Mouse (Mus musculus) CH12.LX (cell line): Measurements from ENCODE around the gene Rpl37a.

Experiments used
- BHLHE40 ChIP-seq: IDR thresholded peaks from 2 replicates; pipeline ENCODE4 v1.6.1; 2011; ENCODE audit warnings: mild to moderate bottlenecking, low read depth, low read length, improper control_type of control experiment
- CHD2 ChIP-seq: IDR thresholded peaks from 2 replicates; pipeline ENCODE4 v1.6.1; 2011; ENCODE audit warnings: low read length, improper control_type of control experiment
- CTCF ChIP-seq, 2 experiments: IDR thresholded peaks in 1 of 2; conservative IDR thresholded peaks in 1 of 2; 2 replicates each; pipeline ENCODE4 v1.5.1; 2011 to 2012; ENCODE audit warnings: low read depth in 2 of 2, low read length in 2 of 2, improper control_type of control experiment in 1 of 2, inconsistent platforms in 1 of 2, mild to moderate bottlenecking in 1 of 2, moderate library complexity in 1 of 2
- E2F4 ChIP-seq: IDR thresholded peaks from 2 replicates; pipeline ENCODE4 v1.6.1; 2011; ENCODE audit warnings: low read depth, low read length, improper control_type of control experiment; ENCODE audit not compliant: insufficient replicate concordance
- EP300 ChIP-seq: IDR thresholded peaks from 2 replicates; pipeline ENCODE4 v1.6.1; 2011; ENCODE audit warnings: low read length, improper control_type of control experiment
- HCFC1 ChIP-seq: IDR thresholded peaks from 2 replicates; pipeline ENCODE4 v1.6.1; 2012; ENCODE audit warnings: low read depth, mild to moderate bottlenecking, inconsistent platforms, low read length, improper control_type of control experiment
- JUN ChIP-seq: IDR thresholded peaks from 2 replicates; pipeline ENCODE4 v1.6.1; 2011; ENCODE audit warnings: low read depth, mild to moderate bottlenecking, low read length, improper control_type of control experiment, moderate library complexity; ENCODE audit not compliant: insufficient read depth
- MEF2A ChIP-seq: IDR thresholded peaks from 2 replicates; pipeline ENCODE4 v1.6.1; 2014; ENCODE audit warnings: low read depth, mild to moderate bottlenecking, inconsistent platforms, low read length, improper control_type of control experiment, borderline replicate concordance
- POLR2A ChIP-seq: IDR thresholded peaks from 2 replicates; pipeline ENCODE4 v1.6.1; 2011; ENCODE audit warnings: low read depth, mild to moderate bottlenecking, improper control_type of control experiment, low read length
- USF1 ChIP-seq: IDR thresholded peaks from 2 replicates; pipeline ENCODE4 v1.6.1; 2014; ENCODE audit warnings: low read depth, mild to moderate bottlenecking, inconsistent platforms, low read length, improper control_type of control experiment
- USF2 ChIP-seq: conservative IDR thresholded peaks from 2 replicates; pipeline ENCODE4 v1.6.1; 2011; ENCODE audit warnings: low read depth, low read length, improper control_type of control experiment
- ZC3H11A ChIP-seq: IDR thresholded peaks from 2 replicates; pipeline ENCODE4 v1.6.1; 2012; ENCODE audit warnings: low read depth, mild to moderate bottlenecking, inconsistent platforms, low read length, improper control_type of control experiment
- ZMIZ1 ChIP-seq: IDR thresholded peaks from 2 replicates; pipeline ENCODE4 v1.6.1; 2012; ENCODE audit warnings: low read depth, mild to moderate bottlenecking, inconsistent platforms, low read length, improper control_type of control experiment

GRCm38 (mm10) chr1:72755801-72756200 is 44.7 kb downstream of the Rpl37a start:
- TF ChIP-seq EP300 (no peak), USF2 (no peak), CTCF (conservative IDR thresholded peaks at IDR 0.05 in 1 of 2, IDR thresholded peaks at IDR 0.05 in 1 of 2; ENCODE audit: low read depth in 2 of 2, low read length in 2 of 2) (no peak), ZC3H11A (no peak), CHD2 (peak; percentile 23; the same call in 1 of the 2 replicates), E2F4 (no peak), POLR2A (no peak), ZMIZ1 (no peak), USF1 (no peak), HCFC1 (no peak), BHLHE40 (no peak), JUN (no peak), MEF2A (no peak)
